9 mouse cellular contexts compared by ENCODE assay signal in the genomic region with DNA sequence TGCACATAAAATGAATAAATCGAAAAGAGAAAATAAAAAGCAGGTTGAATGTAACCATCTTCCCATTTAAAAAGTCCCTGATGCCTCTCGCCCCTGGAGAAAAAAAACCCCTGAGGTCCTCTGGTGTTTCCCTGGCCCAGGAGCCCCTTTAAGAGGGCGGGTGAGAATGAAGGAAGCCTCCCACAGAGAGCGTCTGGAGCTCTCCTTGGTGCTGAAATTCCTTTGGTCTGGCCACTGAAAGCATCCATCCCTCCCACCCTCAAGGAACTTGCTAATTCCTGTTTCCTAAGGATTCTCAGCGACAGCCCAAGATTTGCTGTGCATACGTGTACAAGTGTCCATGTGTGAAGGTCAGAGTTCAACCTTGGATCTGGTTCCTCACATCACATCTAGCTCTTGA. TPM values are rescaled to one million over a fixed set of nuclear protein-coding genes. Genes with fewer than 3 reads are reported as not detected.
DNase-seq lines count a peak whose midpoint lies in the region; ATAC-seq lines count a peak whose summit lies in the region.
"Had no signal": no experiment of that assay in that cellular context is flagged by ENCODE, and none has a peak within 500 bp of the region (broad histone marks: within the 10 kb centered on the region; RNA-seq: fewer than 3 reads in every experiment).

No protein-coding gene starts in this region.

- H3K9me3 ChIP-seq in neural tube, embryonic 13.5 days: no peaks in the 10 kb centered on the region
- H3K9me3 ChIP-seq: neural tube, embryonic 12.5 days had no signal

- peak; percentile 74 for DNase-seq in CD4-positive, CD25-positive, alpha-beta regulatory T cell, adult 2 months (ENCODE audit: low read depth, low spot score)
- peak; percentile 64 for DNase-seq in urinary bladder, postnatal 25 days (ENCODE audit: low spot score)
- no peak for DNase-seq in urinary bladder, postnatal 36 days (ENCODE audit: low spot score in 2 of 2)
- DNase-seq in kidney, postnatal 25 days: peak; percentile 77 to 83
- no peak for DNase-seq in right cerebral cortex, postnatal 4 days
- no peak for DNase-seq in cerebellum, adult 9-10 months

- WGBS in neural tube, embryonic 13.5 days: 18% methylated on average over 6 of the region's 6 CpGs

- H3K36me3 ChIP-seq in neural tube, embryonic 13.5 days: no peaks in the 10 kb centered on the region
- H3K36me3 ChIP-seq: neural tube, embryonic 12.5 days had no signal

- ATAC-seq in CD4-positive, CD25-positive, alpha-beta regulatory T cell, adult 4 months: no peak
- no peak for ATAC-seq in neural tube, embryonic 13.5 days (ENCODE audit: low read depth)

- H3K27ac ChIP-seq in neural tube, embryonic 13.5 days (replicated peaks): no peak overlapping the region
- H3K27ac ChIP-seq: neural tube, embryonic 12.5 days had no signal

- H3K4me1 ChIP-seq in neural tube, embryonic 13.5 days (replicated peaks): peaks cover 14% of the 10 kb centered on the region

- H3K4me3 ChIP-seq in neural tube, embryonic 13.5 days: no peak overlapping the region
- H3K4me3 ChIP-seq: neural tube, embryonic 12.5 days had no signal

- no peak overlapping the region for H3K4me2 ChIP-seq in neural tube, embryonic 13.5 days
- H3K4me2 ChIP-seq: neural tube, embryonic 12.5 days had no signal

- 0 out of 2 replicates have a peak overlapping the region, but pooled peaks have one; percentile 3 for H3K9ac ChIP-seq in neural tube, embryonic 13.5 days
- H3K9ac ChIP-seq: neural tube, embryonic 12.5 days had no signal

- peaks cover 7% of the 10 kb centered on the region; the same call in 1 of the 2 replicates for H3K27me3 ChIP-seq in neural tube, embryonic 13.5 days
- H3K27me3 ChIP-seq: neural tube, embryonic 12.5 days had no signal

RNA-seq across cellular contexts. Expression of a gene that starts 6.4 kb away (rescaled TPM):
- polyA plus RNA-seq in CD4-positive, CD25-positive, alpha-beta regulatory T cell, adult 4 months (2017; shearing (Covaris generic)): 10 to 100 TPM; 13.4 to 15.5 TPM
- polyA plus RNA-seq in neural tube, embryonic 13.5 days (2015; fragmentation: Nextera tagmentation; extraction: Ambion mirVana): 16.4 and 19.5 TPM in 2 replicates

RNA-seq across cellular contexts. Expression of a gene that starts 6.5 kb away (rescaled TPM):
- polyA plus RNA-seq in CD4-positive, CD25-positive, alpha-beta regulatory T cell, adult 4 months (2017; shearing (Covaris generic)): 10 to 100 TPM; 26.7 to 29.1 TPM
- 106 and 114 TPM in 2 replicates for polyA plus RNA-seq in neural tube, embryonic 13.5 days (2015; fragmentation: Nextera tagmentation; extraction: Ambion mirVana)

RNA-seq across cellular contexts. Expression of a gene that starts 46.6 kb away (rescaled TPM):
- 100 to 1,000 TPM in 1 of 2 experiments, 10 to 100 TPM in 1; 89.2 to 116 TPM for polyA plus RNA-seq in CD4-positive, CD25-positive, alpha-beta regulatory T cell, adult 4 months (2017; shearing (Covaris generic))
- 37.2 and 39.1 TPM in 2 replicates for polyA plus RNA-seq in neural tube, embryonic 13.5 days (2015; fragmentation: Nextera tagmentation; extraction: Ambion mirVana)

RNA-seq across cellular contexts. Expression of a gene that starts 46.8 kb away (rescaled TPM):
- 100 to 1,000 TPM; 265 to 359 TPM for polyA plus RNA-seq in CD4-positive, CD25-positive, alpha-beta regulatory T cell, adult 4 months (2017; shearing (Covaris generic))
- polyA plus RNA-seq in neural tube, embryonic 13.5 days (2015; fragmentation: Nextera tagmentation; extraction: Ambion mirVana): 46.4 and 55.1 TPM in 2 replicates

RNA-seq across cellular contexts. Expression of a gene that starts 49.4 kb away (rescaled TPM):
- polyA plus RNA-seq in CD4-positive, CD25-positive, alpha-beta regulatory T cell, adult 4 months (2017; shearing (Covaris generic)): 10 to 100 TPM; 12.3 to 13.2 TPM
- polyA plus RNA-seq in neural tube, embryonic 13.5 days (2015; fragmentation: Nextera tagmentation; extraction: Ambion mirVana): 67.5 and 71.0 TPM in 2 replicates

Comparison
In these comparisons a context has a peak if more than half of its experiments do, and no peak if none do; other contexts are left out.
1. DNase-seq: peak in CD4-positive, CD25-positive, alpha-beta regulatory T cell, adult 2 months (single experiment), urinary bladder, postnatal 25 days (single experiment) and kidney, postnatal 25 days (2 of 2); none in urinary bladder, postnatal 36 days (0 of 2), right cerebral cortex, postnatal 4 days (single experiment) and cerebellum, adult 9-10 months (single experiment).